In the genomic region with DNA sequence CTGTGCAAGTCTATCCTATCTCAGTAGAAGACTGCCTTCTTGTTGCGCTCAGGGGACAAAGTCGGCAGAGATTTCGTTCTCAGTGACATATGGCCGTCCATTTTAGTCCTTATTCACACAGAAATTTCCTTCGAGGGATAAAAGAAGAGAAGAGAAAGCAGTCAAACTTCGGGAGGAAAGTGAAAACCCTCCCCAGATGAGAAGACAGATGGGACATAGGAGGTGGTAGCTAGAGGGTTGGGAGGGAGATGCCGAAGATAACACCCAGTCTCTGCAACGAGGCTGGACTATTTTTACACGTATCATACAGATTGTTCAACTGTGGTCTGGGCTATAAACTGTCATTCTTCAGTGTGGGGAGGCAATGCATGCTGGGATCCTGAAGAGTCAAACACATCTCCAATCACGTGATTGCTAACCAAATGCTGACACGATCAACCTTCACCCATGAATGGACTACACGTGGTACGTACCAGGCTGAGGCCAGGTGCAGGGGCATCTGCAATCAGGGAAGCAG, we compare ENCODE assay signal across 14 mouse cellular contexts. TPM values are rescaled to one million over a fixed set of nuclear protein-coding genes. Genes with fewer than 3 reads are reported as not detected.
DNase-seq lines count a peak whose midpoint lies in the region; ATAC-seq lines count a peak whose summit lies in the region.
"Had no signal": no experiment of that assay in that cellular context is flagged by ENCODE, and none has a peak within 500 bp of the region (broad histone marks: within the 10 kb centered on the region; RNA-seq: fewer than 3 reads in every experiment).

No protein-coding gene starts in this region.

- ATAC-seq in granulocyte monocyte progenitor cell, adult 5-6 weeks (replicated peaks; ENCODE audit: poor library complexity, severe bottlenecking): no peak
- ATAC-seq: hindbrain, postnatal 0 days had no signal

- peak; percentile 87 for DNase-seq in heart, adult 11 months
- no peak for DNase-seq in heart, adult 18-20 months
- peak; percentile 88 for DNase-seq in A20 (ENCODE audit: low read depth, low spot score)
- DNase-seq in frontal cortex, postnatal 36 days (ENCODE audit: low spot score in 2 of 2): peak; percentile 57 to 90
- DNase-seq in left cerebral cortex, postnatal 36 days (ENCODE audit: low spot score in 2 of 2): peak; percentile 57 to 70
- no peak for DNase-seq in lung, postnatal 14 days
- DNase-seq in layer of hippocampus, postnatal 25 days (ENCODE audit: extremely low spot score in 1 of 2, low spot score in 1 of 2): no peak
- DNase-seq: cerebellum, adult 2 months; gastrocnemius, adult 2 months; heart, postnatal 14 days; lung, postnatal 10 days; thymus, adult 18-20 months had no signal

- intact Hi-C loops in left cerebral cortex, postnatal 36 days (cut with DNase I): loop anchor here (1.0 to 5.0 kb wide), 3 partner anchors 44 to 219 kb away; a partner anchor contains a TSS

RNA-seq across cellular contexts. Expression of a gene that starts 38.2 kb away (rescaled TPM):
- 10 to 100 TPM; 14.1 to 14.9 TPM for total RNA-seq in heart, adult 18-20 months (2021)
- 1 to 10 TPM; 3.2 to 4.8 TPM for total RNA-seq in left cerebral cortex, postnatal 36 days (2021)
- total RNA-seq in granulocyte monocyte progenitor cell, adult 5-6 weeks (2014; fragmentation: Nextera tagmentation): not detected in 2 replicates
- total RNA-seq in granulocyte monocyte progenitor cell, adult 5-6 weeks (2017): under 0.01 TPM in 1 of 2 replicates, not detected in the other
- 1 to 10 TPM; 2.8 to 3.9 TPM for total RNA-seq in layer of hippocampus, postnatal 25 days (2021)

Comparison
In these comparisons a context has a peak if more than half of its experiments do, and no peak if none do; other contexts are left out.
1. DNase-seq: peak in heart, adult 11 months (single experiment), A20 (single experiment), frontal cortex, postnatal 36 days (2 of 2) and left cerebral cortex, postnatal 36 days (2 of 2); none in heart, adult 18-20 months (0 of 2), lung, postnatal 14 days (single experiment) and layer of hippocampus, postnatal 25 days (0 of 2).